Mouse (Mus musculus): Measurements from ENCODE around the gene Hoxa5.

Hoxa5 gene

GRCm38 (mm10) chr6:52217895-52218642, 13.7 kb upstream of the Hoxa5 start:
- in situ Hi-C loops (cut with MboI; ENCODE audit: low sequenced_read_pairs) = loop anchor here (25.0 kb wide), 1 partner anchor 356 kb away; no protein-coding TSS in a partner anchor

GRCm38 (mm10) chr6:52217459-52217768, 13.0 kb upstream of the Hoxa5 start:
- in situ Hi-C loops (cut with MboI; ENCODE audit: low sequenced_read_pairs) = loop anchor here (25.0 kb wide), 1 partner anchor 355 kb away; no protein-coding TSS in a partner anchor

DNA sequence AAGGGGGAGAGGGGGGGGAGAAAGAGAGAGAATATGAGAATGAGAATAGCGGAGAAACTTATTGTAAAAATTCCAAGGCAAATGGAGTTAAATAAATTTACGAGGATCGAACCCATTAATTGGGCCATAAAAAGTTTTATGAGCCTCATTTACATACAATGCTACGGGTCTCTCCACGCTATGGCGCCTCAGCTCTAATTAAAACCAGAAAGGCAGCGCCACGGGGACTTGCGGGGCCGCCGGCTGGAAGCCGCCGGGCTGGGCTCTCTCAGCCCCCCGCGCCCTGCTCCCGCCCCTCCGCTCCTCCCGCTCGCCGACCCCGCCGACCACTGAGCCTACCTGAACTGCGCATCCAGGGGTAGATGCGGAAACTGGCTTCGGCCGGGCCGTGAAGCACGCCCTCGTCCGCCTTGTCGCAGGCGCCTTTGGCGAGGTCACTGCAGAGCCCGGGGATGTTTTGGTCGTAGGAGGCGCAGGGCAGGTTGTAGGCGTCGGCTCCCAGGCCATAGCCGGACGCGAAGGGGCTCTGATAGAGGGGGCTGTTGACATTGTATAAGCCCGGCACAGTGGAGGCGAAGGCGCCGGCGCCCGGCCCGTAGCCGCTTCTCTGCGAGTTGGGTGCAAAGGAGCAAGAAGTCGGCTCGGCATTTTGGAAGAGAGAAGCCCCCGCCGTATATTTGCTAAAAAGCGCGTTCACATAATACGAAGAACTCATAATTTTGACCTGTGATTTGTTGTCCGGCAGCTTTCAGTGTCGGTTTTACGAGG, 12.5 kb upstream of the Hoxa5 start:
- in situ Hi-C loops (cut with MboI; ENCODE audit: low sequenced_read_pairs) = loop anchor here (25.0 kb wide), 1 partner anchor 355 kb away; no protein-coding TSS in a partner anchor

DNA sequence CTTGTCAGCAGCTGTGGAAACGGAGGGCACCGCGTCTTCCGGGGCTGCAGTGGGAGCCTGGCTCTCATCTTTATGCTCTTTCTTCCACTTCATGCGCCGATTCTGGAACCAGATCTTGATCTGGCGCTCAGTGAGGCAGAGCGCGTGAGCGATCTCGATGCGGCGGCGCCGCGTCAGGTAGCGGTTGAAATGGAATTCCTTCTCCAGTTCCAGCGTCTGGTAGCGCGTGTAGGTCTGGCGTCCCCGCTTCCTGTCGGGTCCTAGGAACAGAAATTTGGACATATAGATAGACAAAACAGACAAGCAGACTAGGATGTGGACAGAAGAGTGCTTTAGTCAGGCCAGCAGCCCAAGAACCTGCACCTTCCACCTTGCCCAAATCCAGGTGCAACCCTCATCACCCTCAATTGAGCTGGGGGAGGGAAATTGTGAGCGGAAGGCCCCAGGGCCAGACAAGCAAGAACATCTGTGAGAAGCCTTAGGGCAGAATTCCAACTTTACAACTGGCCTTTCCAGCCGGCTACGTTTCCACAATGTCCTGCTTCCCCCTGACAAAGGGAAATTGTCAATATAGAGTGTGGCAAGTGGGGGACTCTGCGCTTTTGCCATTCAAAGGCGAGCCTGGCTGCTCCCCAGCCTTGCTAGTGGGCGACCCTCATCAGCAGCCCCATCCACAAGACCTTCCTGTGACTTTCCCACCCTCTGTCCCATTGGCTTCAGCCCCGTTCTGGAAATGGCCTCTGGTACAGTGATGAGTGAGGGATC, 11.6 kb upstream of the Hoxa5 start:
- in situ Hi-C loops (cut with MboI; ENCODE audit: low sequenced_read_pairs) = loop anchor here (25.0 kb wide), 1 partner anchor 354 kb away; no protein-coding TSS in a partner anchor

DNA sequence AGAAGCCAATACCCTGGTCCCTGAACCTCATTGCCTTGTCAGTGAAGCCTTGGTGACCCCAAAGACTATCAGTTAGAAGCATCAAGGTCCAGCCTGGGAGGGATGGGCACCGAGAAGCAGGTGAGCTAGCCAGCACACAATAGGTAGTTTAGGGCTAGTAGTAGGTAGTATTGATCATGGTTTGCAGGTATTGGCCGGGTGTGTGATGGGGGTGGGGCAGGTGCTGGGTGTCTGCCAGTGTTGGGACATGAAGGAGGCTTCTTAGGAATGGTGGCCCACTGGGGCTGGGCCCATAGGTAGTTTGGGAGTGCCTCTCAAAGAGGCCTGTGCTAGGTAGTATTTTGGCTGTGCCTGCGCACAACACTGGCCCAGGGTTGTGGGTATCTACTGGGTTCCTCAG, 10.7 kb upstream of the Hoxa5 start:
- in situ Hi-C loops (cut with MboI; ENCODE audit: low sequenced_read_pairs) = loop anchor here (25.0 kb wide), 1 partner anchor 353 kb away; no protein-coding TSS in a partner anchor

DNA sequence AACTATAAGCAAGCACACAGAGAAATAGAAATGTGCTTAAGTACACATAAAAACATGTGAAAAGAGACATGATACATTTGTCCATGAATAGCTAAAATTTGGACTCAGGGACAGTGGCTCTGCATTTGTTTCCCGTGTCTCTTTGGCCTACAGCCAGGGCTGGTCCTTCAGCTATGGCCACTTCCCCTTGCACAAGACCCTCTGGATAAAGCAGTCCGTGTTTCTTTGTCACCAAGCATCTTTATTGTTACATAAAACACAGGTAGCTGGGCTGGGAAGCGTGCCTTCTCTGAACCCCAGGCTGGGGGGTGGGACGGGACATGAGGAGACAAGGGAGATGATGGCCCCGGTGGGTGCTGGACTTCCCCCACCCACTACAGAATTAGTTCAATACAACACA, 9.9 kb upstream of the Hoxa5 start:
- in situ Hi-C loops (cut with MboI; ENCODE audit: low sequenced_read_pairs) = loop anchor here (25.0 kb wide), 1 partner anchor 352 kb away; no protein-coding TSS in a partner anchor

DNA sequence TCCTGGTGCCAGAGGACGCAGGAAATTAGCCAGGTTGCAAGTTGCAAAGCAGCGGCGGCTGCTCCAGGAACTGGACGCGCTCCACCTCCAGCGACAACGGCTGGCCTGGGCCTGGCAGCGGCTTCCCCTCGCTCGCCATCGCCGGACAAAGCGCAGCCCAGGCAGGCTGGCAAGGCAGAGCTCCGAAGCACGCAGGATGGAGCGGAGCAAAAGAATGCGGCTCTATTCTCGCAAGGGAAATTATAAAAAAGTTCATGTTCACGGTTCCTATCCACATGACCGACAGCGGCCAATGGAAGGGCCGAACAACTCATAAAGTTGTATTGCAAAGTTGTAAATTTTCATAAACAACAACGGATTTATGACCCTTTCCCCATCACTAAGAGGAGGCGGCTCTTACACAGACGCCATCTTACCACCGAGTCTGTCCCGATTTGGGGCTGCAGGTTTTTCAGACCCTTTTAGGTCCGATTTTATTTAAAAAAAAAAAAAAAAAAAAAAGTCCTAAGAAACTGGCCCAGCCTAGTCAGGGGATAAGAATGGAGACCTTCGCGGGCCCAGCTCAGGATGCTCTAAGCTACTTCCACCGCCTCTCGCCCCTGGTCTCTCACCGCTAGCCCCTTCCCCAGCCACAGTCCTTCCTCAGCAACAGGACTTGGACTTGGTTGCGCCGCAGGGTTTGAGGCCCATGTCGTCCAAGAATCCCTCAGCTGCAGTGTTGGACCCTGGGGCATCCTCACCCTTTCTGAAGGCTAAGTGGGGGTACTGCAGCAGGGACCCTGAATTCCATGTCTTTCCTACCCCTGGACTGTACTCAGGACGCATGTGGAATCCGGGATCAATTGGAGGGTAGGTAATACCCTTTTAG, 9.0 kb upstream of the Hoxa5 start, which contains the start of the genes Hoxa3 and Gm28308:
TSS of gene Hoxa3 (minus strand) at position 218 of the 868 bp plus-strand sequence.
TSS of gene Gm28308 (minus strand) at position 221 of the 868 bp plus-strand sequence.
- in situ Hi-C loops (cut with MboI; ENCODE audit: low sequenced_read_pairs) = loop anchor here (25.0 kb wide), 1 partner anchor 351 kb away; no protein-coding TSS in a partner anchor

GRCm38 (mm10) chr6:52212556-52213118, 8.2 kb upstream of the Hoxa5 start:
- in situ Hi-C loops (cut with MboI; ENCODE audit: low sequenced_read_pairs) = loop anchor here (25.0 kb wide), 1 partner anchor 350 kb away; no protein-coding TSS in a partner anchor

DNA sequence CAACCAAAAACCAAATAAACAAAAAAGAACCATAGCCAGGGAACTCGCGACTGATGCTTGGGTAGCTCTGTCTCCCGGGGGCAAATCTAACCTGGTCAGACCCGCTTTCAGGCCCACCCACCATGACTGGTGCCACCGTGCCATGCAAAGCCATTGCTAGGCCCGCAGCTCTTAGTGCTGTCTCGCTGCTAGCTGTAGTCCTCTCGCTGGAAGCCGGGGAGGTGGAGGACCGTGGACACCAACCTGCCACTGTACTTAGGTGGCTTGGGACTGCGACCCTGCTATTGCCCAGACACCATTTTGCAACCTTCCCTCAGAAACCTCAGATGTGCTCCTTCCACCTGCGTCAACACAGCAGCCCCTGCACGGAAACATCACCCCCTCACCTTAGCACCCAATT, 7.6 kb upstream of the Hoxa5 start:
- in situ Hi-C loops (cut with MboI; ENCODE audit: low sequenced_read_pairs) = loop anchor here (25.0 kb wide), 1 partner anchor 350 kb away; no protein-coding TSS in a partner anchor

DNA sequence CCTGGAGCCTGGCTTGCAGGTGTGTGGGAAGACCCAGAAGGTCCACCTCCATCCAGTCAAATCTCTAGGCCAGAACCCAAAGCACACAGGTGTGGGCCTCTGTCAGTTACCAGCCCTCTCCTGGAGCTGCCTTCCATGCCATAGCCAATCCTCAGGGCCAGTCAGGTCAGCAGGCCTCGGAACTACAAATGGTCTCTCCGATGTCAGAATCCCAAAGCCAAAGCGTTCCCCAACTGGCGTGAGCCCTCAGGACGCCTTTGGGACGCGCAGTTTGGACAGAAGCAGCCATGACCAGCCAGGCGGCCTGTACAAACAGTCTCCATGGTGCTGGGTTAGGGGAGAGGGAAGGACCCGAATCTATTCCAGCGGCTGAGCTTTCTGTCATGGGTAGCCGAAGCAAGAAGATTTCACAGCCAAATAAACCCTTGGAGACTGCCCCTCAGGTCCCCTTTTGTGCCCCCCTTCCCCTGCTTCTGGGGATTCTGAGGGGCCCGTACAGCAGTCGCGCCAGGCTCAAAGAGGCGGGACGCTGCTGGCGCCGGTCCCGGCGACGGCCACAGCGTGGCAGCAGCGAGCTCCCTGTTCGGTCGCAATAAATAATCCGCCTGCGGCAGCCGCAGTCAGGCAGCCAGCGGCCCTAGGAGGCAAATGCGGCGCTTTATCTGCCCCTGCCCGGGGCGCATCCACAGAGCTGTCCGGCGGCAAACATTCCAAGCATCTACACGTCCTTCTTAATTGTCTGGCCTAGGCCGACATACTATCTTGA, 7.0 kb upstream of the Hoxa5 start:
- in situ Hi-C loops (cut with MboI; ENCODE audit: low sequenced_read_pairs) = loop anchor here (25.0 kb wide), 1 partner anchor 349 kb away; no protein-coding TSS in a partner anchor

GRCm38 (mm10) chr6:52209685-52210046, 5.3 kb upstream of the Hoxa5 start:
- in situ Hi-C loops (cut with MboI; ENCODE audit: low sequenced_read_pairs) = loop anchor here (25.0 kb wide), 1 partner anchor 347 kb away; no protein-coding TSS in a partner anchor

DNA sequence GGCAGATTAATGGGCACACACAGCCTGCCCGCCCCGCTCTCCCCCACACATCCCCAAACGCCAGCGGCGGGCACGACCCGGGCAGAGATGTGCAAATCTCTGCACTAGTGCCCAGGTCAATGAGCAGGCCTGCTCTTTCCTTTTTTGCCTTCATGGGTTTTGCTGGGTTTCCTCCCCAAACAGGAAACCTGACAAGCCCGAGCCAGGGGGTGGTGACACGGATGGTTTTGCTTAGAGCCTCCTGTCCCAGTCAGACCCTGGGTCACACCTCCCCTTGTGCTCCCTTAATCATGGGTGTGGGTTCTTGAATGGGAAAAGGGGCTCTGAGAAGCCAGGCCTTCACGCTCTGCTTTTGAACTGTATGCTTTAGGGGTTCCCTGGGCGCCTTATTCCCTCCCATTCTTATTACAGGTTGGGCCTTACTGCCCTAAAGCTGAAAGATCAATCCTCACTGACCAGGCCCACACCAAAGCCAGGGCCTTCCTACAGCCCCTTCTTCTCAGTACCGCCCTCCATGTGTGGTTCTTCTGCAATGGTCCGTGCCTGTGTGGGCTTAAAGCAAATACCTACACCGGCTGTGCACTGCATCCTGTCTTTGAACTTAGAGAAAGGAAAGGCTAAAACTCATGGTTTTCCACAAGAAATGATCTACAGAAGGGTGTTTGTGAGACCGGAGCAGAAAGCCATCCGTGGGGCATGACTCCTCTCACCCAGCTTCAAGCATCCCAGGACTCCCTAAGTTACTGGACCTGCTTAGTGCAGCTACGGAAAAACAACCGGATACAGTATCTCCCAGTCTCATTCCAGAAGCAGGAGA, 4.7 kb upstream of the Hoxa5 start:
- in situ Hi-C loops (cut with MboI; ENCODE audit: low sequenced_read_pairs) = loop anchor here (25.0 kb wide), 1 partner anchor 347 kb away; no protein-coding TSS in a partner anchor

DNA sequence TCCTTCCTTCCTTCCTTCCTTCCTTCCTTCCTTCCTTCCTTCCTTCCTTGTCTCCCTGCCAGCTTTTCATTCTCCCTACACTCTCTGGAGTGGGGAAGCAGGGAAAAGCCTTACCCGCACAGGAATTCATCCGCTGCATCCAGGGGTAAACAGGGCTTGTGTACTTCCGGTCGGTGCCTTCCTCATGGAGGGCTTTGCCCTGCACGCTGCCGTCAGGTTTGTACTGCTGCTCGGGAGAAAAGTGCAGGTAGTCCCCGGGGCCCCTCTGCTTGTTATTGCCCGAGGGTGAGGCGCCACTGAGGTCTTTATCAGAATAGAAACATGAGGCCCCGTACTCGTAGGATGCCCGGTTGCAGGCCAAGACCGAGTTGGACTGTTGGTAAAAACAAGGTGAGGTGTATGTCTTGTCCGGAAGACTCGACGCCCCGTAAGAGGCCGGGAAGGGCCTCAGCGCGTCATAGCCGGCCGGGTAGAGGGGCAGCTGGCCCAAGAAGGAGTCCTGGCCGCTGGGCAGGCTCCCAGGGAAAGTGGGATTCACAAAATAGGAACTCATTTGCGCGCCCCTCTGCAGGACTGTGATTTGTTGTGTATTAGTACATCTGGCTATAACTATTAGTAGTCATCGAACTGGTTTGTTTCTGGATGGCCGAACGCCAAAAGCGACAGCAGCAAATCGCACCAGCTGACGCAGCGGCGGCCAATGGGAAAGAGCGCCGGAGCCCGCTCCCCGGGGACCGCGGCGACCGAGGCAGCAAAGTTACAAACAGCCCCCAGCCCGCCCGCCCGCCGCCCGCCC, 3.9 kb upstream of the Hoxa5 start, which contains the start of gene Hoxa6:
TSS of gene Hoxa6 (minus strand) at position 651 of the 796 bp plus-strand sequence.
- in situ Hi-C loops (cut with MboI; ENCODE audit: low sequenced_read_pairs) = loop anchor here (25.0 kb wide), 1 partner anchor 346 kb away; no protein-coding TSS in a partner anchor

GRCm38 (mm10) chr6:52207684-52207976, 3.2 kb upstream of the Hoxa5 start:
- in situ Hi-C loops (cut with MboI; ENCODE audit: low sequenced_read_pairs) = loop anchor here (25.0 kb wide), 1 partner anchor 345 kb away; no protein-coding TSS in a partner anchor

- in situ Hi-C loops (cut with MboI; ENCODE audit: low sequenced_read_pairs) = loop anchor here (25.0 kb wide), 1 partner anchor 345 kb away; no protein-coding TSS in a partner anchor
Observed at GRCm38 (mm10) chr6:52206882-52207683, 2.7 kb upstream of the Hoxa5 start.

Data from CH12F3 (cell line).